Mouse (Mus musculus) liver, embryonic 13.5 days (tissue): ENCODE results near the gene 4930469K13Rik. TPM values are rescaled to one million over a fixed set of nuclear protein-coding genes. Genes with fewer than 3 reads are reported as not detected.
A peak's percentile ranks its signal among the peaks of the same experiment; 100 is the strongest.

Experiments
- ATAC-seq: fragments of 200-750 bp; cut with Nextera tagmentation; 2 replicates; pipeline ENCODE4 v1.8.0; 2017; ENCODE audit warnings: low read depth, mild to moderate bottlenecking, moderate number of reproducible peaks, moderate library complexity
- DNase-seq: peaks from one replicate; pipeline ENCODE4 v3.0.0; 2022
- H3K27ac ChIP-seq: fragments of 300-500 bp; sonication (generic); 2 replicates; pipeline ENCODE4 v1.5.1; 2015; ENCODE audit warnings: moderate library complexity, mild to moderate bottlenecking, inconsistent platforms
- H3K27me3 ChIP-seq: fragments of 300-500 bp; sonication (generic); 2 replicates; pipeline ENCODE4 v1.6.1; 2015; ENCODE audit warnings: mild to moderate bottlenecking, inconsistent platforms
- H3K36me3 ChIP-seq: fragments of 300-500 bp; sonication (generic); 2 replicates; pipeline ENCODE4 v1.6.1; 2015; ENCODE audit warnings: mild to moderate bottlenecking, inconsistent platforms
- H3K4me1 ChIP-seq: fragments of 300-500 bp; sonication (generic); replicated peaks from 2 replicates; pipeline ENCODE4 v1.6.1; 2015; ENCODE audit warnings: inconsistent platforms
- H3K4me2 ChIP-seq: fragments of 300-500 bp; sonication (generic); 2 replicates; pipeline ENCODE4 v1.6.1; 2015; ENCODE audit warnings: inconsistent platforms, mild to moderate bottlenecking, moderate library complexity
- H3K4me3 ChIP-seq: fragments of 300-500 bp; sonication (generic); replicated peaks from 2 replicates; pipeline ENCODE4 v1.5.1; 2015; ENCODE audit warnings: mild to moderate bottlenecking, inconsistent platforms
- H3K9ac ChIP-seq: fragments of 300-500 bp; sonication (generic); 2 replicates; pipeline ENCODE4 v1.6.1; 2015; ENCODE audit warnings: mild to moderate bottlenecking, inconsistent platforms
- H3K9me3 ChIP-seq: fragments of 300-500 bp; sonication (generic); replicated peaks from 2 replicates; pipeline ENCODE4 v1.6.1; 2016; ENCODE audit warnings: inconsistent platforms
- WGBS: fragments of 180-500 bp; shearing (Covaris S2); methylation state at CpG from one replicate; pipeline ENCODE4 v1.1.7; 2015; ENCODE audit not compliant: insufficient replicate concordance; 5-methylcytosine and 5-hydroxymethylcytosine counted together
- polyA plus RNA-seq: library from polyadenylated mRNA; unstranded; fragments of >200 nt; fragmentation: Nextera tagmentation; extraction: Ambion mirVana; gene quantifications from 2 replicates; pipeline ENCODE4 v1.2.1, GENCODE M21; 2015

Gene 4930469K13Rik
- polyA plus RNA-seq, 1 experiment from 2014 or later = not detected

- Histone ChIP-seq H3K9ac (no peak overlapping the region), H3K9me3 (no peaks in the 10 kb centered on the region), H3K36me3 (no peaks in the 10 kb centered on the region), H3K27ac (no peak overlapping the region), H3K27me3 (no peaks in the 10 kb centered on the region), H3K4me2 (no peak overlapping the region), H3K4me3 (no peak overlapping the region), H3K4me1 (0 out of 2 replicates have a peak, but pooled peaks cover 1% of the 10 kb centered on the region)
- WGBS = 60% methylated on average over 7 of the region's 7 CpGs
- no peak for DNase-seq
- no peak for ATAC-seq
Measured at GRCm38 (mm10) chr11:34078581-34078980, 19.8 kb downstream of the 4930469K13Rik start.

GRCm38 (mm10) chr11:34077870-34078269 lies 20.5 kb downstream of the 4930469K13Rik start:
- no peak for DNase-seq
- 63% methylated on average over 2 of the region's 2 CpGs for WGBS
- H3K36me3 ChIP-seq = no peaks in the 10 kb centered on the region
- no peak overlapping the region for H3K4me3 ChIP-seq
- no peak overlapping the region for H3K4me2 ChIP-seq
- no peak overlapping the region for H3K27ac ChIP-seq
- H3K4me1 ChIP-seq = 0 out of 2 replicates have a peak, but pooled peaks cover 5% of the 10 kb centered on the region
- H3K9me3 ChIP-seq = no peaks in the 10 kb centered on the region
- H3K9ac ChIP-seq = no peak overlapping the region
- ATAC-seq = no peak
- no peaks in the 10 kb centered on the region for H3K27me3 ChIP-seq

- Histone ChIP-seq H3K36me3 (no peaks in the 10 kb centered on the region), H3K4me1 (0 out of 2 replicates have a peak, but pooled peaks cover 12% of the 10 kb centered on the region), H3K4me3 (no peak overlapping the region), H3K27ac (no peak overlapping the region), H3K9me3 (no peaks in the 10 kb centered on the region), H3K9ac (no peak overlapping the region), H3K4me2 (no peak overlapping the region), H3K27me3 (no peaks in the 10 kb centered on the region)
- WGBS = 16% methylated on average over 15 of the region's 15 CpGs
- ATAC-seq = no peak
- DNase-seq = peak; percentile 28
Measured at GRCm38 (mm10) chr11:34073776-34074175, 24.6 kb downstream of the 4930469K13Rik start.

GRCm38 (mm10) chr11:34072309-34072708 lies 26.0 kb downstream of the 4930469K13Rik start:
- Histone ChIP-seq H3K9ac (no peak overlapping the region), H3K9me3 (no peaks in the 10 kb centered on the region), H3K4me3 (no peak overlapping the region), H3K36me3 (no peaks in the 10 kb centered on the region), H3K27ac (no peak overlapping the region), H3K4me1 (peaks cover 13% of the 10 kb centered on the region; the same call in 1 of the 2 replicates), H3K4me2 (no peak overlapping the region), H3K27me3 (no peaks in the 10 kb centered on the region)
- WGBS = 23% methylated on average over 4 of the region's 4 CpGs
- ATAC-seq (peak; percentile 36), DNase-seq (no peak)

- Histone ChIP-seq H3K27me3 (no peaks in the 10 kb centered on the region), H3K4me2 (no peak overlapping the region), H3K36me3 (no peaks in the 10 kb centered on the region), H3K4me1 (peaks cover 16% of the 10 kb centered on the region; the same call in 1 of the 2 replicates), H3K4me3 (no peak overlapping the region), H3K27ac (no peak overlapping the region), H3K9ac (no peak overlapping the region), H3K9me3 (no peaks in the 10 kb centered on the region)
- ATAC-seq (no peak), DNase-seq (no peak)
Measured at GRCm38 (mm10) chr11:34070596-34070995, 27.8 kb downstream of the 4930469K13Rik start.

GRCm38 (mm10) chr11:34063702-34064485 lies 34.5 kb downstream of the 4930469K13Rik start:
- WGBS = 22% methylated on average over 5 of the region's 5 CpGs
- Histone ChIP-seq H3K9me3 (no peaks in the 10 kb centered on the region), H3K4me3 (no peak overlapping the region), H3K9ac (no peak overlapping the region), H3K4me1 (peaks cover 51% of the 10 kb centered on the region), H3K27ac (peak overlapping the region; percentile 76), H3K27me3 (no peaks in the 10 kb centered on the region), H3K4me2 (0 out of 2 replicates have a peak overlapping the region, but pooled peaks have one; percentile 23), H3K36me3 (no peaks in the 10 kb centered on the region)
- DNase-seq (peak; percentile 37), ATAC-seq (peak; percentile 83)

- DNase-seq = no peak
- Histone ChIP-seq H3K27me3 (no peaks in the 10 kb centered on the region), H3K9ac (no peak overlapping the region), H3K4me1 (peaks cover 57% of the 10 kb centered on the region), H3K4me2 (no peak overlapping the region), H3K27ac (peak overlapping the region; percentile 76), H3K4me3 (no peak overlapping the region), H3K36me3 (no peaks in the 10 kb centered on the region), H3K9me3 (no peaks in the 10 kb centered on the region)
- WGBS = 31% methylated on average over 2 of the region's 2 CpGs
- ATAC-seq = no peak
Measured at GRCm38 (mm10) chr11:34063257-34063656, 35.1 kb downstream of the 4930469K13Rik start.

GRCm38 (mm10) chr11:34061740-34062139 lies 36.6 kb downstream of the 4930469K13Rik start:
- no peak overlapping the region for H3K27ac ChIP-seq
- H3K9me3 ChIP-seq = no peaks in the 10 kb centered on the region
- H3K4me3 ChIP-seq = no peak overlapping the region
- H3K4me2 ChIP-seq = no peak overlapping the region
- H3K27me3 ChIP-seq = no peaks in the 10 kb centered on the region
- DNase-seq (no peak), ATAC-seq (peak; percentile 57; the same call in 1 of the 2 replicates)
- WGBS = 8% methylated on average over 6 of the region's 6 CpGs
- H3K9ac ChIP-seq = no peak overlapping the region
- no peaks in the 10 kb centered on the region for H3K36me3 ChIP-seq
- peaks cover 56% of the 10 kb centered on the region for H3K4me1 ChIP-seq

- WGBS = 25% methylated on average over 6 of the region's 6 CpGs
- no peak for DNase-seq
- no peaks in the 10 kb centered on the region for H3K36me3 ChIP-seq
- H3K9me3 ChIP-seq = no peaks in the 10 kb centered on the region
- no peaks in the 10 kb centered on the region for H3K27me3 ChIP-seq
- peak; percentile 45; the same call in 1 of the 2 replicates for ATAC-seq
- no peak overlapping the region for H3K4me3 ChIP-seq
- H3K9ac ChIP-seq = no peak overlapping the region
- H3K4me2 ChIP-seq = peak overlapping the region; percentile 26
- peaks cover 45% of the 10 kb centered on the region for H3K4me1 ChIP-seq
- peak overlapping the region; percentile 59; the same call in 1 of the 2 replicates for H3K27ac ChIP-seq
Measured at GRCm38 (mm10) chr11:34058960-34059359, 39.4 kb downstream of the 4930469K13Rik start.

- H3K9me3 ChIP-seq = no peaks in the 10 kb centered on the region
- peak overlapping the region; percentile 26; the same call in 1 of the 2 replicates for H3K4me2 ChIP-seq
- H3K4me1 ChIP-seq = peaks cover 40% of the 10 kb centered on the region
- DNase-seq (no peak), ATAC-seq (peak; percentile 65)
- H3K36me3 ChIP-seq = no peaks in the 10 kb centered on the region
- no peaks in the 10 kb centered on the region for H3K27me3 ChIP-seq
- no peak overlapping the region for H3K9ac ChIP-seq
- no peak overlapping the region for H3K4me3 ChIP-seq
- no peak overlapping the region for H3K27ac ChIP-seq
Measured at GRCm38 (mm10) chr11:34058332-34058731, 40.0 kb downstream of the 4930469K13Rik start.

- no peak for ATAC-seq
- no peak overlapping the region for H3K27ac ChIP-seq
- no peak overlapping the region for H3K9ac ChIP-seq
- 53% methylated on average over 1 of the region's 1 CpGs for WGBS
- DNase-seq = no peak
- H3K36me3 ChIP-seq = no peaks in the 10 kb centered on the region
- no peak overlapping the region for H3K4me3 ChIP-seq
- H3K9me3 ChIP-seq = no peaks in the 10 kb centered on the region
- H3K4me1 ChIP-seq = peaks cover 41% of the 10 kb centered on the region
- no peak overlapping the region for H3K4me2 ChIP-seq
- H3K27me3 ChIP-seq = no peaks in the 10 kb centered on the region
Measured at GRCm38 (mm10) chr11:34056715-34057114, 41.6 kb downstream of the 4930469K13Rik start.
